Mouse (Mus musculus): ENCODE measurements around the gene Pter. TPM values are rescaled to one million over a fixed set of nuclear protein-coding genes. Genes with fewer than 3 reads are reported as not detected.

The Pter gene
- polyA plus RNA-seq, 1 experiment from 2014 or later, result 7.1 TPM

- Histone ChIP-seq H3K4me3 (no peak overlapping the region), H3K9me3 (no peaks in the 10 kb centered on the region), H3K4me2 (replicated peaks) (no peak overlapping the region), H3K9ac (replicated peaks) (no peak overlapping the region), H3K36me3 (no peaks in the 10 kb centered on the region), H3K27ac (replicated peaks) (no peak overlapping the region), H3K4me1 (no peaks in the 10 kb centered on the region), H3K27me3 (no peaks in the 10 kb centered on the region)
- WGBS, result 86% methylated on average over 2 of the region's 2 CpGs
- ATAC-seq (replicated peaks), result no peak
Observed at GRCm38 (mm10) chr2:12938641-12939040, 14.8 kb downstream of the Pter start.

- no peaks in the 10 kb centered on the region for H3K9me3 ChIP-seq
- no peaks in the 10 kb centered on the region for H3K4me1 ChIP-seq
- no peak overlapping the region for H3K4me3 ChIP-seq
- no peak overlapping the region for H3K27ac ChIP-seq (replicated peaks)
- no peaks in the 10 kb centered on the region for H3K27me3 ChIP-seq
- no peak overlapping the region for H3K4me2 ChIP-seq (replicated peaks)
- H3K9ac ChIP-seq (replicated peaks), result no peak overlapping the region
- H3K36me3 ChIP-seq, result no peaks in the 10 kb centered on the region
- ATAC-seq (replicated peaks), result no peak
Observed at GRCm38 (mm10) chr2:12956703-12957424, 33.0 kb downstream of the Pter start.

DNA sequence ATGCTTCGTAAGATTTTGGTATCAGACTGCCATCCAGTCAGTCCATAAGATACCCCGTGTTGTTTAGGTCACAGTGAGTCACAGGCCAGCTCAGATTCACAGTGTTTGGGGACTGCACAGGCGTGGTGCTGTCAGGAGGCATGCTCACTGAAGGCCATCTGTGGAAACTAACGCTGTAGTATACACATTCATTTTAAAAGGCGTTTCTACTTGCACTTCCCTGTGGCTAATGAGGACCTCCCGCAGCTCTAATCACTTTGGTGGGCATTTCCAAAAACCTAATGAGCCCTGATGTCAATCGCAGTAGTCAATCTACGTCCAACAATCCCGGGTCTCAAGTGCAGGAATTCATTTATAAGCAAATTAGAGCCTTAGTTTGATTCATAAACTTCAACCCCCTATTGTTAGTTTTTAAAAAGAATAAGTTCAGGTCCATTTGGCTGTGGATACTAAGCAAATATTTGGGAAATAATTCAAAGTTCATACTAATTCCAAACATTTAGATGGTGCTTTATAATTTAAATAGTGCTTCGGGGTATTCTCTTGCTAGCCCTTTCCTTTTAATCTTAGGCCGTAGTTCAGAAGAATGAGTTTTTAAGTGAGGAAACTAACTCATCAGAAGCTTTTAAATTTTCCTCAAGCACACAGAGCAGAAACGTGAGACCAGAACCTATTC is 46.3 kb downstream of the Pter start:
- H3K27ac ChIP-seq (replicated peaks), result no peak overlapping the region
- peaks cover 9% of the 10 kb centered on the region for H3K27me3 ChIP-seq
- peak; percentile 96 for ATAC-seq (replicated peaks)
- WGBS, result 9% methylated on average over 12 of the region's 12 CpGs
- H3K4me1 ChIP-seq, result peaks cover 6% of the 10 kb centered on the region
- H3K4me2 ChIP-seq (replicated peaks), result no peak overlapping the region
- no peak overlapping the region for H3K4me3 ChIP-seq
- H3K9ac ChIP-seq (replicated peaks), result no peak overlapping the region
- H3K9me3 ChIP-seq, result no peaks in the 10 kb centered on the region
- H3K36me3 ChIP-seq, result no peaks in the 10 kb centered on the region

- Histone ChIP-seq H3K4me3 (no peak overlapping the region), H3K9me3 (no peaks in the 10 kb centered on the region), H3K4me2 (replicated peaks) (no peak overlapping the region), H3K27me3 (peaks cover 9% of the 10 kb centered on the region), H3K27ac (replicated peaks) (no peak overlapping the region), H3K4me1 (peaks cover 9% of the 10 kb centered on the region), H3K9ac (replicated peaks) (no peak overlapping the region), H3K36me3 (no peaks in the 10 kb centered on the region)
- 86% methylated on average over 2 of the region's 2 CpGs for WGBS
- ATAC-seq (replicated peaks), result no peak
Observed at GRCm38 (mm10) chr2:12973752-12974151, 49.9 kb downstream of the Pter start.

GRCm38 (mm10) chr2:12977367-12977766 is 53.5 kb downstream of the Pter start:
- Histone ChIP-seq H3K27ac (replicated peaks) (no peak overlapping the region), H3K27me3 (peaks cover 6% of the 10 kb centered on the region), H3K36me3 (no peaks in the 10 kb centered on the region), H3K4me1 (peaks cover 5% of the 10 kb centered on the region), H3K9ac (replicated peaks) (no peak overlapping the region), H3K4me2 (replicated peaks) (no peak overlapping the region), H3K4me3 (no peak overlapping the region), H3K9me3 (no peaks in the 10 kb centered on the region)
- 95% methylated on average over 7 of the region's 7 CpGs for WGBS
- ATAC-seq (replicated peaks), result no peak

DNA sequence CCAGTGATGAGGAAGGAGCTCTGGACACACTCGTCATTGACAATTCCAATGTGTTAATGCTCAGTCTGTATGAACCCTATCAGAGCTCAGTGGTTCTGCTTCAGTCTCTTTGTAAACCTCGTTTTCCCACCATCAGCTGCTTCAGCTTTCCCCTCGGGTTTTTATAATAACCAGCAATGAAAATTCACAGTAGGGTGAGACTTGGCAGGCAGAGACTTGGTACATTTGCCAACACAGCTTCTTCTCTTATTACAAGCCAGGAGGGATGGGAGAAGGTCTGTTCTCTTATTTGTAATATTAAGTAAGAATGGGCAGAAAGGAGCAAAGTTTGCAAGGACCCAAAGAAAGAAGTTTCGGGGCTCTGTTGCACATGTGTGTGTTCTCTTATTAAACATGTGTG is 54.9 kb downstream of the Pter start:
- Histone ChIP-seq H3K4me1 (peaks cover 5% of the 10 kb centered on the region), H3K27ac (replicated peaks) (no peak overlapping the region), H3K4me2 (replicated peaks) (no peak overlapping the region), H3K4me3 (no peak overlapping the region), H3K27me3 (no peaks in the 10 kb centered on the region), H3K36me3 (no peaks in the 10 kb centered on the region), H3K9me3 (no peaks in the 10 kb centered on the region), H3K9ac (replicated peaks) (no peak overlapping the region)
- no peak; the same call in 1 of the 2 replicates for ATAC-seq (replicated peaks)
- WGBS, result 59% methylated on average over 4 of the region's 4 CpGs

DNA sequence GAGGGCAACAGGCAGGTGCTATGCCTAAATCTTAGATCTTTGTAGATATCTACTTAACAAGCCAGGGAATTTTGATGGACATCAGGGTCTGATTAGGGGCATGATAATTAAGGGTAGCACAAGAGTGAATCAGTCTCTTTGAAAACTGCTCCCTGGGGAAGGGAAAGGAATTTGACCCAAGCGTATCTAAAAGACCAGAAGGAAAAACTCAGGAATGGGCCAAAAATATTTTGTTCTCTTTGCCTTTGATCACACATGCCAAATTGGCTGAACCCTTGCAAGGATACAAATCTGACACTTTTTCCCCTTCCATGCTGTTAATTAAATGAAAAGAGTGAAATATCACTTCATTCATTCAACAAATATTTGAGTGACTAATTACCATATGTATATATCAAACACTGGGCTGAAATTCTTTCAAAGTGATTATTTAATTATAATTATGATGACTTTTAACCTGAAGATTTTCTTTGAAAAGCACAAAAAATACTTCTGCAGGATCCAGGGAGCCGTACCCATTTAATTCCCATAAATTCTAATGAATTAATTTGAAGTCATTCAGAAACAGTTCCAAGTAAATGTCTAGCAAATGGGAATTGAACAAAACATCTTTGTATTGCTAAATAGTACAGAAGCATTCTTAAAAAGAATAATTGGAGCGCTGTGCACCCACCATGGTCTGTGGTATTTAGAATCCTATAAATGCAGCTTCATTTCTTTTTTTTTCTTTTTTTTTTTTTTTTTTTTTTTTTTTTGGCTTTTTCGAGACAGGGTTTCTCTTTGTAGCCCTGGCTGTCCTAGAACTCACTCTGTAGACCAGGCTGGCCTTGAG is 61.3 kb downstream of the Pter start:
- no peak overlapping the region for H3K9ac ChIP-seq (replicated peaks)
- H3K4me2 ChIP-seq (replicated peaks), result no peak overlapping the region
- no peaks in the 10 kb centered on the region for H3K36me3 ChIP-seq
- H3K27me3 ChIP-seq, result no peaks in the 10 kb centered on the region
- 35% methylated on average over 4 of the region's 4 CpGs for WGBS
- H3K4me3 ChIP-seq, result no peak overlapping the region
- H3K9me3 ChIP-seq, result no peaks in the 10 kb centered on the region
- 0 out of 2 replicates have a peak, but pooled peaks cover 6% of the 10 kb centered on the region for H3K4me1 ChIP-seq
- peak; percentile 75 for ATAC-seq (replicated peaks)
- H3K27ac ChIP-seq (replicated peaks), result no peak overlapping the region

DNA sequence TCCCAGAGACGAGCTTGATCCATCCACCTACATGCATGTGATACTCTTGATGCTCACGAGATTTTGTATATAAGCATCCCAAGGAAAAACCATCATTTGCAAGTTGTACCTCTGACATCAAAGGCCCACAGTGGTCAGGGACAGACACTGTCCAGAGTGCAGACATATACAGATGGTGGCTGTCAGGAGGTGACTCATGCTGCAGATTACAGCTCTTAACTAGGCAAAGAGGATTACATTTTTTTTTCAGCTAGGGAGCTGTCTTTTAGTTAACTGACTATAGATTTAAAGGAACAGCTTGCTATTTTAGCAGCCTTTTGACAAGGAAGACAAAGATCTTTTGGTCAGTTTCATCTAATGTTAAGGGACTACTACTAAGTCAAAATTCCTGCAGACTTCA is 76.2 kb downstream of the Pter start:
- H3K4me1 ChIP-seq, result no peaks in the 10 kb centered on the region
- no peak for ATAC-seq (replicated peaks)

DNA sequence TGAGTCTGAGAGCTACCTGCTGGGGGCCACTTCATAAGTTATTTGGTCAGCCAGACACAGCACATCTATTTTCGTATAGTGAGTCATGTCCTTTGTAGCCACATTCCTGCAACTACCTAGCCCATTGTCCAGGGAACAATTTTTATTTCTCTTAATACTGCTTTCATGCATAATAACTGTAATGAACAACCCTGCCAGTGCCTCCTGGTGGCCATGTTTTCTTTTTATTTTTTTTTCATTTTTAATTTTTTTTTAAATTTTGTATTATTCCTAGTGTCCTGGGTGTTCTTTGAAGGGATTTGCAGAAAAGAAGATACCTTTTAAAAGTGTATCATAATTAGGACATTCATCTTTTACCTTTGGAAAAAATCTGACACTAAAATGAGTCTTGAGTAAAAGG is 84.6 kb downstream of the Pter start:
- no peaks in the 10 kb centered on the region for H3K9me3 ChIP-seq
- no peak overlapping the region for H3K4me3 ChIP-seq
- peaks cover 27% of the 10 kb centered on the region for H3K4me1 ChIP-seq
- H3K27ac ChIP-seq (replicated peaks), result no peak overlapping the region
- WGBS, result 52% methylated on average over 1 of the region's 1 CpGs
- no peaks in the 10 kb centered on the region for H3K36me3 ChIP-seq
- H3K4me2 ChIP-seq (replicated peaks), result no peak overlapping the region
- peaks cover 31% of the 10 kb centered on the region for H3K27me3 ChIP-seq
- ATAC-seq (replicated peaks), result no peak
- H3K9ac ChIP-seq (replicated peaks), result no peak overlapping the region

More for the DNA sequence above, 76.2 kb downstream of the Pter start:
- no peak overlapping the region for H3K9ac ChIP-seq (replicated peaks)
- H3K36me3 ChIP-seq, result no peaks in the 10 kb centered on the region
- no peak overlapping the region for H3K27ac ChIP-seq (replicated peaks)
- H3K4me2 ChIP-seq (replicated peaks), result no peak overlapping the region
- H3K4me3 ChIP-seq, result no peak overlapping the region
- WGBS, result 73% methylated on average over 2 of the region's 2 CpGs
- no peaks in the 10 kb centered on the region for H3K9me3 ChIP-seq
- no peaks in the 10 kb centered on the region for H3K27me3 ChIP-seq

DNA sequence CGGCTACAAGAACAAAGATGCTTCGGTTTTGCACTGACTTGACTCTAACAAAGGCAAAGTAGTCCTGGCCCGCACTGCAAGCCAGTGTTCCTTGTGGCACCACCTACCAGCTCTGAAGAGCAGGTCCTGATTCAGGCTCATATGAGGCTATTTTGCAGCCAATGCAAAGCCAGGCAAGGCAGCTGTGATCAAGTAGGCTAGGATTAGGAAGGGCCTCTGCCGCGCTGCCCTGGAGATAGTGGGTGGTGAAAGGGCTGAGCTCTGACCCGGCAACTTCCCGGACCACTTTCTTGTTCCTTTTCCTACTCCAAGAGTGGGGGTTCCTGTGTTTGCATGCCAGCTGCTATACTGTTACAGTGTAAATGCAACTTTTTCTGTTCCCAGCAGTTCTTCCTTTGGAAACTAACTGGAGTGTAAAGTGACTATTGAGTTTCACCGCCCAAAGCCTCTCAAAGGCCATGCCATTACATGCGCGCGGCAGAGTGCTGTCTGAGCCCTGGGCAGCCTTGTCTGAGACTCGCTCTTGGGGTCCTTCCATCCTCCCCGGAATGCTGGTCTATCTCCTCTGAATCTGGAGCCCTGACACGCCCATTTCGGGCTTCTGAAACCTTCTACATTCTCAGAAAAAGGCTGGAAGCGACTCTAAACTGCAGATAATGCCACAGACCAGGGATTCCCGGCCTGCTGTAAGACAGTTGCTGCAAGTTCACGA is 85.6 kb downstream of the Pter start:
- Histone ChIP-seq H3K27ac (replicated peaks) (no peak overlapping the region; the same call in 1 of the 2 replicates), H3K4me3 (peak overlapping the region; percentile 44), H3K9ac (replicated peaks) (no peak overlapping the region; the same call in 1 of the 2 replicates), H3K9me3 (no peaks in the 10 kb centered on the region), H3K36me3 (no peaks in the 10 kb centered on the region), H3K4me1 (peaks cover 27% of the 10 kb centered on the region), H3K4me2 (replicated peaks) (peak overlapping the region; percentile 90), H3K27me3 (peaks cover 31% of the 10 kb centered on the region)
- 8% methylated on average over 18 of the region's 18 CpGs for WGBS
- peak; percentile 15; the same call in 1 of the 2 replicates for ATAC-seq (replicated peaks)

DNA sequence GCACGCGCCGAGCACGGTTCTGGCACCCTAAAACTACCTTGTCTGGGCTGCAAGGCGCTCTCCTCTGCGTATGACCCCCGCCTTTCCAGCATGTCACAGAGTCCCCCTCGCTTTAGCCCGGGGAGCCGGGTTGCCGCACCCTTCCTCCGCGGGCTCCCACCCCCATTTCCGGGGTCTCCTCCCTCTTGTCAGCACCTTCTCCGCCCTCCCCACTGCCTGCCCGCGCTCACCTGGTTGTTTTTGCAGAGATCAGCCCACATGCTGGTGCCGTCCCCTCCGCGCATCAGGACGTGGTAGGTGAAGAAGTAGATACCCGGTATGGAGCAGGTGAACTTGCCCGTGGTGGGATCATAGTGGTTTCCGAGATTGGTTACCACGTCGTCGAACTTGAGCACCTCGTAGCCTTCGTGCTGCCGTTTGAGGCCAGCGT is 86.2 kb downstream of the Pter start:
- Histone ChIP-seq H3K4me1 (peaks cover 27% of the 10 kb centered on the region), H3K27ac (replicated peaks) (no peak overlapping the region; the same call in 1 of the 2 replicates), H3K9ac (replicated peaks) (peak overlapping the region; percentile 38), H3K36me3 (no peaks in the 10 kb centered on the region), H3K9me3 (no peaks in the 10 kb centered on the region), H3K4me3 (peak overlapping the region; percentile 44), H3K4me2 (replicated peaks) (peak overlapping the region; percentile 90), H3K27me3 (peaks cover 31% of the 10 kb centered on the region)
- 2% methylated on average over 31 of the region's 31 CpGs for WGBS
- peak; percentile 21 for ATAC-seq (replicated peaks)

All from forebrain, embryonic 15.5 days (tissue).